Mouse (Mus musculus): ENCODE measurements at regions not wholly inside any gene's neighbourhood (a gene's known extent, or its start where the extent isn't known, plus 50 kb on each side); places are given as distances from the start of the nearest gene placed in this dataset.
A peak's percentile ranks its signal among the peaks of the same experiment; 100 is the strongest.

- DNase-seq (ENCODE audit: low read depth): no peak
These were observed 324.3 kb downstream of the Qk start for GRCm38 (mm10) chr17:9995321-9995720.

DNA sequence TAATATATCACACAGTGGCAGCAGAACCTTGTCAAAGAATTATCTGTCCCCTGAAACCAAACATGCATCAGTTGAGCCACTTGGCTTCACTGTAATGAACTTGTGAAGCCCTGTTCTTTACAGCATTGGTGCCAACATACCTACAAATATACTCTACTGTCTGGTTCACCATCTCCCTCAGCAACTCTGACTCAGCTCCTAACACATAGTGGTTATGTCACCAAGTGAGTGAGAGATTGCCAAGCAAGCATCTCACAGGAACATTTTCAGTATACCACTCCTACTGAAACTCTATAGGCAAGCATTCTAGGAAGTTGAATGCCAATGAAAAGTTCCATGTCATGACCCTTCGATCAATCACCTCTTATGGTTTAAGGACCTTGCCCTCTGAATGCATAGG lies 321.2 kb upstream of the Pabpc6 start:
- DNase-seq (ENCODE audit: low read depth): no peak

DNA sequence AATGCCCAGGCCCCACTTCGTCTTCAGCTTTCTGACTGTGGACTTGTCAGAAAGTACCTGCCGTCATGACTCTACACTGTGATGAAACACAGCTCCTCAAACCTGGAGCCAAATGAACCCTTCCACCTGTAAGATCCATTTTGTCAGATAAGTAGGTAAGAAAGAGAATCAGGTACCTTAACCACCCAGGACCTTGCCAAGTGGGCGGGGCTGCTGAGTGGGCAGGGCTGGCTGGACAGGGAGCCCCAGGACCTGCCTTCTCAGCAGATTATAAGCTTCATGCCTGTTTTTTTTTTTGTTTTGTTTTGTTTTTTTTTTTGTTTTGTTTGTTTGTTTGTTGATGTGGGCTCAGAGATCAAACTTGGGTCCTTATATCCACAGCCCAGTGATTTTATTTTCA lies 311.8 kb upstream of the Pabpc6 start:
- no peak for DNase-seq (ENCODE audit: low read depth)

- no peak for DNase-seq (ENCODE audit: low read depth)
These were observed 307.4 kb upstream of the Pabpc6 start for GRCm38 (mm10) chr17:9976866-9977421.

DNA sequence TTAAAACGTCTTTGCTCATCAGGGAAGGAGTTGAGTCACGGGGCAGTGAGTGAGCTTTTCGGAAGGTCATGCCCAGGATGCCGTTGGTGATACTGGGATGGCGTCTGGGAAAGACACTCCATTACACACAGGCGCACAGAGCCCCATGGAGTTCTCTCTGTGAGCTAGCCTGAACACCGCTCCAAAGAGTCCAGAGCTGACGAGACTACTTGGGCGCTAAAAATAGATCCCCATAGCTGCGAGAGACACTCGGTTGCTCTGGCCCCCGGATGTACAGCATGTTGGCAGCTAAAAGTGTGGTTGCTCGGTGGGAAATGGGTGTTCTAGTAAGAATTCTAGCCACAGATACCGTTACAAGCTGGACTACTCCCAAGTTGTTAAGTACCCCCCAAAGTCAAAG lies 306.5 kb upstream of the Pabpc6 start:
- no peak for DNase-seq (ENCODE audit: low read depth)

DNA sequence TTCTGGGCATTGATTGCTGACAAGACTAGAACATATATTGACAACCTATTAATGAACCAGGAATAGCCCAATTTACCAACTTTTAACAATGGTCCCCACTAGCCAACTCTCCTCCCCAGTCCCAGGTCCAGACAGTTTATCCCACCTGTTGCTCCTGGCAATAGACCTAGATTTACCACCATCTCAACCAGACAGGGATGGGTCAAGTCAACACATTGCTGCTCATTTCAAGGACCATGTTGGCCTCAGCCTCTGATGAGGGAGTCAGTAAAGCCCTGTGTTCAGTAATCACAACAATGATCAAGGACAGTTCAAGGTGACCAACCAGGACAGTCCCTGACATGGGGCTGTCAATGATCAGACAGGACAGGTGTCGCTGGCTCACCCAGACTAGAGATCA lies 305.6 kb upstream of the Pabpc6 start:
- no peak for DNase-seq (ENCODE audit: low read depth)

DNA sequence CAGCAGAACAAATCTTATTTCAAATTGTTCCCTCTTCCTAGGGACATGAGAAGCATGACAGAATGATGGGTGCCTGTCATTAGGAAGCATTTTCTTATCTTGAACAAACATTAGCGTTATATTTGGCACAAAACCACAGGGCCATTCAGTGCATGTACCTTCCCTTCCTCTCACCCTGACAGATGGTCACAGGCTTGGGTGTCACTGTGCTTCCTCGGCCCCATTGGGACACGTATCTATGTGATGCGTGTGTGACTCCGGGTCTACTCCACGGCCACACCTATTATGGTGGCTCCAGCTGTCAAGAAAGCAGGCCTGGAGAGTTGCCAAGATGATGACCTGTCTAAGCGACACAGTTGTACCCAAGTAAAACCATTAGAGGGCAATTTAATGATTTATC lies 298.5 kb upstream of the Pabpc6 start:
- DNase-seq (ENCODE audit: low read depth): no peak

GRCm38 (mm10) chr17:9962893-9963436 lies 293.4 kb upstream of the Pabpc6 start:
- DNase-seq (ENCODE audit: low read depth): no peak

GRCm38 (mm10) chr17:9948985-9949667 lies 279.6 kb upstream of the Pabpc6 start:
- DNase-seq (ENCODE audit: low read depth): no peak

GRCm38 (mm10) chr17:9947609-9948008 lies 278.1 kb upstream of the Pabpc6 start:
- DNase-seq (ENCODE audit: low read depth): no peak

- peak; percentile 43 for DNase-seq (ENCODE audit: low read depth)
These were observed 275.0 kb upstream of the Pabpc6 start for GRCm38 (mm10) chr17:9944513-9944912.

GRCm38 (mm10) chr17:9942171-9942570 lies 272.7 kb upstream of the Pabpc6 start:
- DNase-seq (ENCODE audit: low read depth): no peak

GRCm38 (mm10) chr17:9939576-9939975 lies 270.1 kb upstream of the Pabpc6 start:
- DNase-seq (ENCODE audit: low read depth): no peak

DNA sequence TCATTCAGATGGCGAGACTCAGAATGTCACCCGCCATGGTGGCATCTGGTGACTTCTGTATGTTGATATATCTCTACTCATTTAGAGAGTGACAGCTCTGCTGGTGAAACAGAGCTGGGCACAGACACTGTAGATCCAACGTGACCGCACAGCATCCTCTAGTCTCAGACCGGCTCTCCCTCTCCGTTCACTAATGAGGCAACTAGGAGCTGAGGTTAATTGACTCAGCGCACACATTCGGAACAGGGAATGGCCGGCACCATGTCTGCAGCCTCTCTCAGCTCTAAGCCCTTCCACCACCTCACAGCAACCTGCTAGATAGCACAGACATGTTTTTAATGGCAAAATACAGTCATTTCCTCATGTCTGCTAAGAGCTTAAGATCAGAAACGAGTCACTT lies 268.9 kb upstream of the Pabpc6 start:
- DNase-seq (ENCODE audit: low read depth): no peak

- no peak for DNase-seq (ENCODE audit: low read depth)
These were observed 267.7 kb upstream of the Pabpc6 start for GRCm38 (mm10) chr17:9937211-9937610.

- no peak for DNase-seq (ENCODE audit: low read depth)
These were observed 262.7 kb upstream of the Pabpc6 start for GRCm38 (mm10) chr17:9932186-9932585.

GRCm38 (mm10) chr17:9931526-9931925 lies 262.0 kb upstream of the Pabpc6 start:
- DNase-seq (ENCODE audit: low read depth): no peak

- no peak for DNase-seq (ENCODE audit: low read depth)
These were observed 260.1 kb upstream of the Pabpc6 start for GRCm38 (mm10) chr17:9929448-9930088.

GRCm38 (mm10) chr17:9927724-9928123 lies 258.2 kb upstream of the Pabpc6 start:
- DNase-seq (ENCODE audit: low read depth): no peak

- no peak for DNase-seq (ENCODE audit: low read depth)
These were observed 256.8 kb upstream of the Pabpc6 start for GRCm38 (mm10) chr17:9926308-9926707.

- DNase-seq (ENCODE audit: low read depth): peak; percentile 9
These were observed 251.8 kb upstream of the Pabpc6 start for GRCm38 (mm10) chr17:9921326-9921725.

DNA sequence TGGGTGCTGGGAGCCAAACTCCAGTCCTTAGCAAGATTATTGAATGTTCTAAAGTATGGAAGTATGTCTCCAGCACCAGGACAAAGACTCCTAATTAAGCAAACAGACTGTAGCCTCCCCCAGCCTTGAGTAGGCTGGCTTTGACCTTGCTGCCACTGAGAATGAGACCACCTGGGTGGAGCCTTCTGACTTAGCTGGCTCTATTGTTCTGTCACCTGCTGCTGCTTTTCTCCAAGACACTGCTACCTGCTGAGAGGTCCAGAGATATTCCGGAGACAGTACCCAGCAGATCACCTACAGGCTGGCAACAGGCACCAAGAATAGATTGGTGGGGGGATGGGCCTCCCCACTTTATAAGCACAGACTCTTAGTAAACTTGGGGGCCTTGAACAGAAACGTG lies 247.5 kb upstream of the Pabpc6 start:
- DNase-seq (ENCODE audit: low read depth): no peak

GRCm38 (mm10) chr17:9910856-9911255 lies 241.3 kb upstream of the Pabpc6 start:
- no peak for DNase-seq (ENCODE audit: low read depth)

Data from 416B (cell line).